Mouse (Mus musculus): ENCODE measurements around the gene Map3k10. TPM values are rescaled to one million over a fixed set of nuclear protein-coding genes. Genes with fewer than 3 reads are reported as not detected.
A peak's percentile ranks its signal among the peaks of the same experiment; 100 is the strongest.

Gene Map3k10
- 20.1 and 22.1 TPM in 2 replicates for polyA plus RNA-seq (2012; rRNA removed)

- DNase-seq (ENCODE audit: low read depth), result peak; percentile 78
These were observed at the start of gene Map3k10 for GRCm38 (mm10) chr7:27674522-27675221. TSS of gene Map3k10 (minus strand) at chr7:27674598.

- no peak for DNase-seq (ENCODE audit: low read depth)
These were observed 47.6 kb upstream of the Map3k10 start for GRCm38 (mm10) chr7:27721951-27722350.

- no peak for DNase-seq (ENCODE audit: low read depth)
These were observed 36.0 kb upstream of the Map3k10 start for GRCm38 (mm10) chr7:27710402-27710801.

- DNase-seq (ENCODE audit: low read depth), result no peak
These were observed 22.3 kb upstream of the Map3k10 start for GRCm38 (mm10) chr7:27696711-27697110.

GRCm38 (mm10) chr7:27691076-27691475, 16.7 kb upstream of the Map3k10 start:
- no peak for DNase-seq (ENCODE audit: low read depth)

- peak; percentile 97 for DNase-seq (ENCODE audit: low read depth)
These were observed 14.6 kb upstream of the Map3k10 start, which contains the start of gene Zfp607b for GRCm38 (mm10) chr7:27688815-27689612. TSS of gene Zfp607b (plus strand) at chr7:27689340.

- no peak for DNase-seq (ENCODE audit: low read depth)
These were observed 13.9 kb upstream of the Map3k10 start for GRCm38 (mm10) chr7:27688246-27688788.

- no peak for DNase-seq (ENCODE audit: low read depth)
These were observed 13.4 kb upstream of the Map3k10 start for GRCm38 (mm10) chr7:27687836-27688235.

GRCm38 (mm10) chr7:27687043-27687442, 12.6 kb upstream of the Map3k10 start:
- DNase-seq (ENCODE audit: low read depth), result no peak

GRCm38 (mm10) chr7:27685681-27686080, 11.3 kb upstream of the Map3k10 start:
- no peak for DNase-seq (ENCODE audit: low read depth)

GRCm38 (mm10) chr7:27685220-27685619, 10.8 kb upstream of the Map3k10 start:
- DNase-seq (ENCODE audit: low read depth), result no peak

- no peak for DNase-seq (ENCODE audit: low read depth)
These were observed 8.8 kb upstream of the Map3k10 start for GRCm38 (mm10) chr7:27683218-27683617.

GRCm38 (mm10) chr7:27675222-27675612, 819 bp upstream of the Map3k10 start:
- no peak for DNase-seq (ENCODE audit: low read depth)

GRCm38 (mm10) chr7:27674195-27674521, 240 bp downstream of the Map3k10 start:
- no peak for DNase-seq (ENCODE audit: low read depth)

- DNase-seq (ENCODE audit: low read depth), result no peak
These were observed 745 bp downstream of the Map3k10 start for GRCm38 (mm10) chr7:27673575-27674131.

- DNase-seq (ENCODE audit: low read depth), result no peak
These were observed 1.3 kb downstream of the Map3k10 start for GRCm38 (mm10) chr7:27673064-27673574.

- DNase-seq (ENCODE audit: low read depth), result no peak
These were observed 12.4 kb downstream of the Map3k10 start for GRCm38 (mm10) chr7:27662038-27662437.

GRCm38 (mm10) chr7:27658712-27659663, 15.4 kb downstream of the Map3k10 start:
- no peak for DNase-seq (ENCODE audit: low read depth)

- no peak for DNase-seq (ENCODE audit: low read depth)
These were observed 16.5 kb downstream of the Map3k10 start for GRCm38 (mm10) chr7:27657824-27658395.

GRCm38 (mm10) chr7:27656600-27656999, 17.8 kb downstream of the Map3k10 start:
- no peak for DNase-seq (ENCODE audit: low read depth)

GRCm38 (mm10) chr7:27655545-27655944, 18.9 kb downstream of the Map3k10 start:
- DNase-seq (ENCODE audit: low read depth), result no peak

Measured in gonadal fat pad, adult 2 months (tissue).